Mouse (Mus musculus) limb, embryonic 14.5 days (tissue): ENCODE measurements around the gene Mx1. TPM values are rescaled to one million over a fixed set of nuclear protein-coding genes. Genes with fewer than 3 reads are reported as not detected.

ENCODE experiments used
- ATAC-seq: fragments of 200-750 bp; cut with Nextera tagmentation; 2 replicates; pipeline ENCODE4 v1.8.0; 2017; ENCODE audit warnings: low read depth, moderate number of reproducible peaks, moderate TSS enrichment; ENCODE audit not compliant: low FRiP score
- DNase-seq: peaks from one replicate; pipeline ENCODE4 v3.0.0-alpha.2; 2015; ENCODE audit warnings: low spot score
- H3K27ac ChIP-seq: fragments of 300-500 bp; sonication (generic); replicated peaks from 2 replicates; pipeline ENCODE4 v1.5.1; 2014; ENCODE audit warnings: low read depth, mild to moderate bottlenecking, low read length, moderate library complexity, mixed read lengths
- H3K27me3 ChIP-seq: fragments of 300-500 bp; sonication (generic); 2 replicates; pipeline ENCODE4 v1.6.1; 2014; ENCODE audit warnings: low read length, mixed read lengths; ENCODE audit not compliant: control insufficient read depth, insufficient read depth
- H3K36me3 ChIP-seq: fragments of 300-500 bp; sonication (generic); 2 replicates; pipeline ENCODE4 v1.6.1; 2014; ENCODE audit warnings: mild to moderate bottlenecking, low read length, moderate library complexity, mixed read lengths; ENCODE audit not compliant: control insufficient read depth, insufficient read depth
- H3K4me1 ChIP-seq: fragments of 300-500 bp; sonication (generic); 2 replicates; pipeline ENCODE4 v1.6.1; 2014; ENCODE audit warnings: antibody characterized with exemption, low read length, mixed read lengths; ENCODE audit not compliant: control insufficient read depth, insufficient read depth
- H3K4me2 ChIP-seq: fragments of 300-500 bp; sonication (generic); replicated peaks from 2 replicates; pipeline ENCODE4 v1.6.1; 2014; ENCODE audit warnings: low read depth, mild to moderate bottlenecking, low read length, moderate library complexity; ENCODE audit not compliant: severe bottlenecking
- H3K4me3 ChIP-seq: fragments of 300-500 bp; sonication (generic); replicated peaks from 2 replicates; pipeline ENCODE4 v1.5.1; 2014; ENCODE audit warnings: low read length
- H3K9ac ChIP-seq: fragments of 300-500 bp; sonication (generic); 2 replicates; pipeline ENCODE4 v1.6.1; 2014; ENCODE audit warnings: mild to moderate bottlenecking, low read depth, low read length, moderate library complexity; ENCODE audit not compliant: severe bottlenecking
- H3K9me3 ChIP-seq: fragments of 300-500 bp; sonication (generic); 2 replicates; pipeline ENCODE4 v1.6.1; 2016; ENCODE audit warnings: low read length; ENCODE audit not compliant: control insufficient read depth
- POLR2A ChIP-seq: fragments of 200-500 bp; IDR thresholded peaks from 2 replicates; pipeline ENCODE4 v1.8.0; 2012; ENCODE audit warnings: inconsistent platforms, mild to moderate bottlenecking, moderate library complexity, borderline replicate concordance; ENCODE audit not compliant: insufficient read depth, insufficient read length; ENCODE audit errors: extremely low read depth
- WGBS: fragments of 180-500 bp; shearing (Covaris S2); extraction: QIAGEN DNeasy Blood & Tissue Kit; methylation state at CpG from one replicate; pipeline ENCODE4 v1.1.7; 2014; 5-methylcytosine and 5-hydroxymethylcytosine counted together
- polyA plus RNA-seq, 2 experiments: library from polyadenylated mRNA; depleted of rRNA in 1 of 2; stranded (reverse) in 1 of 2; unstranded in 1 of 2; fragments of >200 nt; fragmentation: Nextera tagmentation in 1 of 2; extraction: Ambion mirVana in 1 of 2; gene quantifications; 2 replicates each; pipeline versions ENCODE4 v1.2.1 to v1.2.3; 2012 to 2014

The Mx1 gene
- polyA plus RNA-seq, 2 experiments: 0.37 to 0.64 TPM

- no peaks in the 10 kb centered on the region for H3K9me3 ChIP-seq
- no peak overlapping the region for H3K4me2 ChIP-seq
- no peak overlapping the region for H3K9ac ChIP-seq
- WGBS: 74% methylated on average over 3 of the region's 3 CpGs
- no peak for DNase-seq
- no peak for ATAC-seq
- H3K4me1 ChIP-seq: no peaks in the 10 kb centered on the region
- TF ChIP-seq POLR2A: no peak
- no peak overlapping the region for H3K4me3 ChIP-seq
- no peak overlapping the region for H3K27ac ChIP-seq
- H3K36me3 ChIP-seq: no peaks in the 10 kb centered on the region
- H3K27me3 ChIP-seq: no peaks in the 10 kb centered on the region
Measured at GRCm38 (mm10) chr16:97504793-97505192, 42.1 kb upstream of the Mx1 start.

- WGBS: 87% methylated on average over 3 of the region's 3 CpGs
- Histone ChIP-seq H3K36me3 (no peaks in the 10 kb centered on the region), H3K27ac (no peak overlapping the region), H3K9me3 (no peaks in the 10 kb centered on the region), H3K27me3 (no peaks in the 10 kb centered on the region), H3K4me1 (no peaks in the 10 kb centered on the region), H3K9ac (no peak overlapping the region), H3K4me3 (no peak overlapping the region), H3K4me2 (no peak overlapping the region)
- ATAC-seq (no peak), DNase-seq (no peak)
- TF ChIP-seq POLR2A: no peak
Measured at GRCm38 (mm10) chr16:97503849-97504248, 41.1 kb upstream of the Mx1 start.

- 82% methylated on average over 7 of the region's 7 CpGs for WGBS
- Histone ChIP-seq H3K4me2 (no peak overlapping the region), H3K27ac (no peak overlapping the region), H3K4me1 (no peaks in the 10 kb centered on the region), H3K9ac (no peak overlapping the region), H3K4me3 (no peak overlapping the region), H3K27me3 (no peaks in the 10 kb centered on the region), H3K36me3 (no peaks in the 10 kb centered on the region), H3K9me3 (no peaks in the 10 kb centered on the region)
- no peak for DNase-seq
- ATAC-seq: no peak
- TF ChIP-seq POLR2A: no peak
Measured at GRCm38 (mm10) chr16:97500901-97501300, 38.2 kb upstream of the Mx1 start.

GRCm38 (mm10) chr16:97499450-97499849 is 36.7 kb upstream of the Mx1 start:
- Histone ChIP-seq H3K4me2 (no peak overlapping the region), H3K36me3 (no peaks in the 10 kb centered on the region), H3K4me3 (no peak overlapping the region), H3K9ac (no peak overlapping the region), H3K27ac (no peak overlapping the region), H3K9me3 (no peaks in the 10 kb centered on the region), H3K4me1 (no peaks in the 10 kb centered on the region), H3K27me3 (no peaks in the 10 kb centered on the region)
- TF ChIP-seq POLR2A: no peak
- WGBS: 86% methylated on average over 7 of the region's 7 CpGs
- no peak for DNase-seq
- no peak for ATAC-seq

GRCm38 (mm10) chr16:97498139-97498538 is 35.4 kb upstream of the Mx1 start:
- no peak overlapping the region for H3K27ac ChIP-seq
- no peaks in the 10 kb centered on the region for H3K36me3 ChIP-seq
- H3K27me3 ChIP-seq: no peaks in the 10 kb centered on the region
- H3K4me3 ChIP-seq: no peak overlapping the region
- DNase-seq (no peak), ATAC-seq (no peak)
- TF ChIP-seq POLR2A: no peak
- 90% methylated on average over 3 of the region's 3 CpGs for WGBS
- no peak overlapping the region for H3K4me2 ChIP-seq
- H3K9me3 ChIP-seq: no peaks in the 10 kb centered on the region
- no peak overlapping the region for H3K9ac ChIP-seq
- H3K4me1 ChIP-seq: no peaks in the 10 kb centered on the region

- Histone ChIP-seq H3K9me3 (no peaks in the 10 kb centered on the region), H3K27ac (no peak overlapping the region), H3K4me3 (no peak overlapping the region), H3K4me1 (no peaks in the 10 kb centered on the region), H3K36me3 (no peaks in the 10 kb centered on the region), H3K9ac (no peak overlapping the region), H3K27me3 (no peaks in the 10 kb centered on the region), H3K4me2 (no peak overlapping the region)
- no peak for DNase-seq
- ATAC-seq: no peak
- no peak for TF ChIP-seq POLR2A
- 49% methylated on average over 5 of the region's 5 CpGs for WGBS
Measured at GRCm38 (mm10) chr16:97497682-97498081, 35.0 kb upstream of the Mx1 start.
